Mouse (Mus musculus): Measurements from ENCODE around the gene Trim24. TPM values are rescaled to one million over a fixed set of nuclear protein-coding genes. Genes with fewer than 3 reads are reported as not detected.
"Not testable (repeated sequence)": the region's sequence is repeated elsewhere in the genome, so short reads cannot be mapped to it uniquely, and the experiment has no call there.

Trim24 gene
- polyA plus RNA-seq, 1 experiment from 2014 or later: 35.4 TPM

GRCm38 (mm10) chr6:37856300-37856699 lies 14.3 kb upstream of the Trim24 start:
- not testable (repeated sequence) for DNase-seq (ENCODE audit: low spot score); H3K36me3 ChIP-seq (ENCODE audit: control insufficient read depth, insufficient read depth, low read length); H3K4me2 ChIP-seq (replicated peaks; ENCODE audit: low read depth, low read length); H3K27me3 ChIP-seq (ENCODE audit: control insufficient read depth, insufficient read depth, low read length); H3K9ac ChIP-seq (ENCODE audit: low read depth, low read length); H3K27ac ChIP-seq (ENCODE audit: low read depth, low read length); H3K4me1 ChIP-seq (replicated peaks; ENCODE audit: control insufficient read depth, insufficient read depth, low read length); H3K4me3 ChIP-seq (ENCODE audit: low read depth, low read length); ATAC-seq (ENCODE audit: low FRiP score); H3K9me3 ChIP-seq (ENCODE audit: control insufficient read depth, low read length)
- WGBS: 91% methylated on average over 9 of the region's 9 CpGs

- H3K9ac ChIP-seq (ENCODE audit: low read depth, low read length): no peak overlapping the region
- 62% methylated on average over 4 of the region's 4 CpGs for WGBS
- no peak overlapping the region for H3K27ac ChIP-seq (ENCODE audit: low read depth, low read length)
- H3K27me3 ChIP-seq (ENCODE audit: control insufficient read depth, insufficient read depth, low read length): no peaks in the 10 kb centered on the region
- ATAC-seq (ENCODE audit: low FRiP score) (no peak), DNase-seq (ENCODE audit: low spot score) (no peak)
- H3K9me3 ChIP-seq (ENCODE audit: control insufficient read depth, low read length): no peaks in the 10 kb centered on the region
- no peak overlapping the region for H3K4me2 ChIP-seq (replicated peaks; ENCODE audit: low read depth, low read length)
- no peak overlapping the region for H3K4me3 ChIP-seq (ENCODE audit: low read depth, low read length)
- no peaks in the 10 kb centered on the region for H3K4me1 ChIP-seq (replicated peaks; ENCODE audit: control insufficient read depth, insufficient read depth, low read length)
- no peaks in the 10 kb centered on the region for H3K36me3 ChIP-seq (ENCODE audit: control insufficient read depth, insufficient read depth, low read length)
Observed at GRCm38 (mm10) chr6:37857196-37857874, 13.3 kb upstream of the Trim24 start.

DNA sequence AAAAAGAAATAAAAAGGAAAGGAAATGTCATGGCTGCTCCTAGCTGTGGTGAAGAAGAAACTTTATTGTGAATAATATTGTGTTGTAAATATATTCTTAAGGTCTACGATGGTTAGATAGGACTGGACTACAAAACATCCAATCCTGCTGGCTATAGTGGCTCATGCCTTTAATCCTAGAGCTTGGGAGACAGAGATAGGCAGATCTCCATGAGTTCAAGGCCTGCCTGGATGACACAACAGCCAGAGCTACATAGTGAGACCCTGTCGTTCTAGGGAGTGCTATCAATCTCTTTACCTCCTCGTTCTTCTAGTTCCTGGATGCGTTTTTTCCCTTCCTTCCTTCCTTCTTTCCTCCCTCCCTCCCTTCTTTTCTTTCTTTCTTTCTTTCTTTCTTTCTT lies 12.5 kb upstream of the Trim24 start:
- ATAC-seq (ENCODE audit: low FRiP score) (no peak), DNase-seq (ENCODE audit: low spot score) (no peak)
- no peaks in the 10 kb centered on the region for H3K9me3 ChIP-seq (ENCODE audit: control insufficient read depth, low read length)
- no peak overlapping the region for H3K27ac ChIP-seq (ENCODE audit: low read depth, low read length)
- H3K4me2 ChIP-seq (replicated peaks; ENCODE audit: low read depth, low read length): no peak overlapping the region
- H3K4me1 ChIP-seq (replicated peaks; ENCODE audit: control insufficient read depth, insufficient read depth, low read length): no peaks in the 10 kb centered on the region
- H3K27me3 ChIP-seq (ENCODE audit: control insufficient read depth, insufficient read depth, low read length): no peaks in the 10 kb centered on the region
- H3K36me3 ChIP-seq (ENCODE audit: control insufficient read depth, insufficient read depth, low read length): no peaks in the 10 kb centered on the region
- 88% methylated on average over 4 of the region's 4 CpGs for WGBS
- H3K4me3 ChIP-seq (ENCODE audit: low read depth, low read length): no peak overlapping the region
- no peak overlapping the region for H3K9ac ChIP-seq (ENCODE audit: low read depth, low read length)

GRCm38 (mm10) chr6:37862893-37863292 lies 7.7 kb upstream of the Trim24 start:
- ATAC-seq (ENCODE audit: low FRiP score): no peak
- H3K27me3 ChIP-seq (ENCODE audit: control insufficient read depth, insufficient read depth, low read length): no peaks in the 10 kb centered on the region
- H3K4me3 ChIP-seq (ENCODE audit: low read depth, low read length): no peak overlapping the region
- no peak overlapping the region for H3K27ac ChIP-seq (ENCODE audit: low read depth, low read length)
- H3K9ac ChIP-seq (ENCODE audit: low read depth, low read length): no peak overlapping the region
- no peak overlapping the region for H3K4me2 ChIP-seq (replicated peaks; ENCODE audit: low read depth, low read length)
- no peak for DNase-seq (ENCODE audit: low spot score)
- H3K9me3 ChIP-seq (ENCODE audit: control insufficient read depth, low read length): no peaks in the 10 kb centered on the region
- WGBS: 87% methylated on average over 7 of the region's 7 CpGs
- H3K4me1 ChIP-seq (replicated peaks; ENCODE audit: control insufficient read depth, insufficient read depth, low read length): no peaks in the 10 kb centered on the region
- H3K36me3 ChIP-seq (ENCODE audit: control insufficient read depth, insufficient read depth, low read length): no peaks in the 10 kb centered on the region

DNA sequence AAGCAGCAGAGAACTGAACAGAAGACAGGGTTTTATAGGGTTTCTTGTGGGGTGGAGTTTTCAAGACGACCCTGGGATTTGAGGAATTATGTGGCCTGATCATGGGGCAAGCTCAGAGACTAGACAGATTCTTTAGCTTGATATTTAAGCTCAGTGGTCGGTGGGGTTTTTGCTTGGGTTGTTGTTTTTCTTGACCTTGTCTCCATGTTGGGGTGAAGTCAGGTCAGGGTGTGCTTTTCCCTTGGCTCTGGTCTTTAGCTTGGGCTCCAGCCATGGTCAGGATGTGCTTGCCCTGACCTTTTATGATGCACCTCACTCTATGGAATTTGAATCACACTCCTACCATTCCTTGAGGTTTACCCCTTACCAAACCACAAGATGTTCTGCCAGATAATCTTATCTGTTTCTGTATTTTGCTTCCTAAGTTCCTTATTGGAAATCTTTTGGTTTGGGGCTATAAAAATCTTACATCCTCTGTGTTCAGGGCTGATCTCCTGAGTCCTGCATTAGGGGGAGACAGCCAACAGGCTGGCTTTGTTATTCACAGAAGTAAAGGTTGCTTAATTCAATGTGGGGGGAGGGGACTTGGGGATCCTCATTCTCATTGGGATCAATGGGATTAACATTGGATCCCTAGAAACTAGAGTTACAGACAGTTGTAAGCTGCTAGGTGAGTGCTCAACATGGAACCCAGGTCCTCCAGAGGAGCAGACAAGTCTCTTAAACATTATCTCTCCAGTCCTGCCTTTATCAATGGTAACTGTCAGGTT lies 6.5 kb upstream of the Trim24 start:
- DNase-seq (ENCODE audit: low spot score) (no peak), ATAC-seq (ENCODE audit: low FRiP score) (no peak)
- H3K9me3 ChIP-seq (ENCODE audit: control insufficient read depth, low read length): no peaks in the 10 kb centered on the region
- H3K27ac ChIP-seq (ENCODE audit: low read depth, low read length): no peak overlapping the region
- H3K4me2 ChIP-seq (replicated peaks; ENCODE audit: low read depth, low read length): no peak overlapping the region
- H3K4me3 ChIP-seq (ENCODE audit: low read depth, low read length): no peak overlapping the region
- H3K27me3 ChIP-seq (ENCODE audit: control insufficient read depth, insufficient read depth, low read length): no peaks in the 10 kb centered on the region
- 75% methylated on average over 2 of the region's 2 CpGs for WGBS
- no peaks in the 10 kb centered on the region for H3K36me3 ChIP-seq (ENCODE audit: control insufficient read depth, insufficient read depth, low read length)
- no peak overlapping the region for H3K9ac ChIP-seq (ENCODE audit: low read depth, low read length)
- H3K4me1 ChIP-seq (replicated peaks; ENCODE audit: control insufficient read depth, insufficient read depth, low read length): no peaks in the 10 kb centered on the region

GRCm38 (mm10) chr6:37871137-37871851 lies 683 bp downstream of the Trim24 start:
- Histone ChIP-seq H3K27me3 (ENCODE audit: control insufficient read depth, insufficient read depth, low read length) (no peaks in the 10 kb centered on the region), H3K9ac (ENCODE audit: low read depth, low read length) (peak overlapping the region; percentile 94), H3K36me3 (ENCODE audit: control insufficient read depth, insufficient read depth, low read length) (peaks cover 5% of the 10 kb centered on the region), H3K4me1 (replicated peaks; ENCODE audit: control insufficient read depth, insufficient read depth, low read length) (no peaks in the 10 kb centered on the region), H3K4me3 (ENCODE audit: low read depth, low read length) (peak overlapping the region; percentile 89), H3K27ac (ENCODE audit: low read depth, low read length) (peak overlapping the region; percentile 98), H3K9me3 (ENCODE audit: control insufficient read depth, low read length) (peaks cover 17% of the 10 kb centered on the region), H3K4me2 (replicated peaks; ENCODE audit: low read depth, low read length) (peak overlapping the region; percentile 37)
- ATAC-seq (ENCODE audit: low FRiP score) (peak; percentile 71), DNase-seq (ENCODE audit: low spot score) (peak; percentile 79)
- WGBS: under 1% methylated on average over 65 of the region's 70 CpGs

GRCm38 (mm10) chr6:37872861-37873260 lies 2.2 kb downstream of the Trim24 start:
- DNase-seq (ENCODE audit: low spot score) (peak; percentile 50), ATAC-seq (ENCODE audit: low FRiP score) (no peak)
- no peak overlapping the region for H3K27ac ChIP-seq (ENCODE audit: low read depth, low read length)
- 100% methylated on average over 1 of the region's 1 CpGs for WGBS
- no peak overlapping the region for H3K4me2 ChIP-seq (replicated peaks; ENCODE audit: low read depth, low read length)
- H3K9me3 ChIP-seq (ENCODE audit: control insufficient read depth, low read length): peaks cover 21% of the 10 kb centered on the region
- H3K36me3 ChIP-seq (ENCODE audit: control insufficient read depth, insufficient read depth, low read length): peaks cover 12% of the 10 kb centered on the region
- no peak overlapping the region for H3K9ac ChIP-seq (ENCODE audit: low read depth, low read length)
- no peaks in the 10 kb centered on the region for H3K4me1 ChIP-seq (replicated peaks; ENCODE audit: control insufficient read depth, insufficient read depth, low read length)
- no peaks in the 10 kb centered on the region for H3K27me3 ChIP-seq (ENCODE audit: control insufficient read depth, insufficient read depth, low read length)
- no peak overlapping the region for H3K4me3 ChIP-seq (ENCODE audit: low read depth, low read length)

- Histone ChIP-seq H3K36me3 (ENCODE audit: control insufficient read depth, insufficient read depth, low read length) (peaks cover 18% of the 10 kb centered on the region), H3K4me2 (replicated peaks; ENCODE audit: low read depth, low read length) (no peak overlapping the region), H3K4me3 (ENCODE audit: low read depth, low read length) (no peak overlapping the region), H3K9ac (ENCODE audit: low read depth, low read length) (no peak overlapping the region), H3K27ac (ENCODE audit: low read depth, low read length) (no peak overlapping the region), H3K4me1 (replicated peaks; ENCODE audit: control insufficient read depth, insufficient read depth, low read length) (no peaks in the 10 kb centered on the region), H3K27me3 (ENCODE audit: control insufficient read depth, insufficient read depth, low read length) (no peaks in the 10 kb centered on the region), H3K9me3 (ENCODE audit: control insufficient read depth, low read length) (peaks cover 21% of the 10 kb centered on the region)
- ATAC-seq (ENCODE audit: low FRiP score) (no peak), DNase-seq (ENCODE audit: low spot score) (no peak)
Observed at GRCm38 (mm10) chr6:37873731-37874130, 3.1 kb downstream of the Trim24 start.

Data from hindbrain, embryonic 11.5 days (tissue).